Mouse (Mus musculus): ENCODE data around the gene Cpa5. TPM values are rescaled to one million over a fixed set of nuclear protein-coding genes. Genes with fewer than 3 reads are reported as not detected.
A peak's percentile ranks its signal among the peaks of the same experiment; 100 is the strongest.

Gene Cpa5
- 0.23 and 0.35 TPM in 2 replicates for polyA plus RNA-seq (2016; fragmentation: Nextera tagmentation; extraction: Ambion mirVana)

DNA sequence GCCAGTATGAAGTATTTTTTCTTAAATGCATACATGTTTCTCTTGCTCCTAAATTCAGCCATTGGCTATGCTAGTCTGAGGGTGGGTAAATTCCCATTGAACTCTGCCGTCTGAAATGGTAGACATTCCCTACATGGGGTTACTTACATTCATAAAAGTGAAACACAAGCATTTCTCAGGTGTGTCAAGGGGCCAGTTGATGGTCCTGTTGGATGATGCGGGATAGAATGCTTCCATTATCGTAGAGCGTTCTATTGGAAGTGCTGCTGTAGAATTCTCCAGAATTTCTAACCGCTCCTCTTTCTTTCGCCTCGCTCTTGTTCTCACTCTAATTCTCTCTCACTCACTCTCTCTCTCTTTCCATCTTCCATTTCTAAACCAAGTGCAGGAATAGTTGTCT, at the start of gene Cpa5:
Gene Cpa5, plus strand, starts transcription at position 301 of the 400 bp plus-strand sequence.
- Histone ChIP-seq H3K36me3 (no peaks in the 10 kb centered on the region), H3K27ac (peak within 1 kb of the TSS; percentile 83), H3K9me3 (replicated peaks) (no peaks in the 10 kb centered on the region), H3K4me3 (no peak within 1 kb of the TSS), H3K27me3 (ENCODE audit: low read depth, poor library complexity, severe bottlenecking) (no peaks in the 10 kb centered on the region), H3K4me1 (peaks cover 51% of the 10 kb centered on the region)
- WGBS = 96% methylated on average over 7 of the region's 7 CpGs
- no peak for DNase-seq (ENCODE audit: low spot score)

DNA sequence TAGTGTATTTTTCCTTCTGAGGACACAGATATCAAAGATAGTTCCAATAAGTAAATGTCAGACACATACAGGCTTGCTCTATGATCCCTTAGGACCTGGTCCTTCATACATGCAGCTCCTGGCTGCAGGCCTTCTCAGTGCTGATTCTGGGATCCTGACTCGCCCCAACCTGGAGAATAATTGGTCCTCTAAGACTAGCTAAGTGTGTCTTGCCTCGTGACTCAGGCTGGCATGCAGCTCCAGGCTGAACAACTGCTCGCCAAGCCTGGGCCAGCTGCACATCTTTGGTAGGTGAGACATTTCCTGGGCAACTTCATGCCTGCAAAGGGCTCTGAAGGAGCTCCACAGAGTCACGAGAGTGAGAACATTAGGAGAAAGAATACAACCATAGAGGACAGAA, 48.7 kb upstream of the Cpa5 start:
- whole genome bisulfite sequencing = 89% methylated on average over 4 of the region's 4 CpGs
- Histone ChIP-seq H3K36me3 (peaks cover 81% of the 10 kb centered on the region), H3K27me3 (ENCODE audit: low read depth, poor library complexity, severe bottlenecking) (no peaks in the 10 kb centered on the region), H3K4me3 (no peak overlapping the region), H3K9me3 (replicated peaks) (no peaks in the 10 kb centered on the region), H3K27ac (no peak overlapping the region), H3K4me1 (no peaks in the 10 kb centered on the region)
- no peak for DNase-seq (ENCODE audit: low spot score)

DNA sequence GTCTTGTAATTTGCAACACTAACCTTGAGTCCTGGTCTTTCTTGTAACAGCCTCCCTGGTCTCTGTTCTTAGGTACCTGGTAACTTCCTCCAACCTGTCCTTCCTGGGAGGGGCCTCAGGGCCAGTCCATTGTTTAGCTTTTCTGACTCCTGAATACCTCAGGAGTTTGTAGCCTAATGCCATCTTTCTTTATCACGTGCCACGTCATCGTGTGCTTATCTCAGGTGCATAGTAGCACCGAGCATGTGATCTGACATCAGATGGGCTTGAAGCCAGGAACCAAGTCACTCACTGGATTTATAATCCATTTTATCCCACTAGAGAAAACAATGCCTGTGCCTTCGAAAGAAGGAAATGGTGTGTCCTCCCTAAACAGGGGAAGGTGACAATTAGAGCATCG, 47.2 kb upstream of the Cpa5 start:
- Histone ChIP-seq H3K4me1 (0 out of 2 replicates have a peak, but pooled peaks cover 3% of the 10 kb centered on the region), H3K36me3 (peaks cover 66% of the 10 kb centered on the region), H3K9me3 (replicated peaks) (no peaks in the 10 kb centered on the region), H3K4me3 (no peak overlapping the region), H3K27me3 (ENCODE audit: low read depth, poor library complexity, severe bottlenecking) (no peaks in the 10 kb centered on the region), H3K27ac (no peak overlapping the region)
- DNase-seq (ENCODE audit: low spot score) = no peak
- WGBS = 89% methylated on average over 6 of the region's 6 CpGs

DNA sequence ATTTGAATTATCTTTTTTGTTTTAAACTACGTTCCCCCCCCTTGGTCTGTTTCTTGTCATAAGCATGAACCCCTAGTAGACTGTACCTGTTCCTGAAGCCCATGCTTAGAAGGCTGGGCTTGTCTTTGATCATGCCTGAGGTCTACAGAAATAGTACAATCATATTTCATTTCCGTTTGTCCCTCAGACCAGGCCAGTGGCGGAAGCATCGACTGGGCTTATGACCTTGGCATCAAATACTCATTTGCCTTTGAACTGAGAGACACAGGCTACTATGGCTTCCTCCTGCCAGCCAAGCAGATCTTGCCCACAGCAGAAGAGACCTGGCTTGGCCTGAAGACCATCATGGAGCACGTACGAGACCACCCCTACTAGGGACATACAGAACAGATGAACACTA, 46.8 kb upstream of the Cpa5 start:
- no peak for DNase-seq (ENCODE audit: low spot score)
- Histone ChIP-seq H3K36me3 (peaks cover 61% of the 10 kb centered on the region), H3K9me3 (replicated peaks) (no peaks in the 10 kb centered on the region), H3K4me3 (no peak overlapping the region), H3K27me3 (ENCODE audit: low read depth, poor library complexity, severe bottlenecking) (no peaks in the 10 kb centered on the region), H3K27ac (no peak overlapping the region), H3K4me1 (0 out of 2 replicates have a peak, but pooled peaks cover 3% of the 10 kb centered on the region)
- 95% methylated on average over 6 of the region's 6 CpGs for WGBS

DNA sequence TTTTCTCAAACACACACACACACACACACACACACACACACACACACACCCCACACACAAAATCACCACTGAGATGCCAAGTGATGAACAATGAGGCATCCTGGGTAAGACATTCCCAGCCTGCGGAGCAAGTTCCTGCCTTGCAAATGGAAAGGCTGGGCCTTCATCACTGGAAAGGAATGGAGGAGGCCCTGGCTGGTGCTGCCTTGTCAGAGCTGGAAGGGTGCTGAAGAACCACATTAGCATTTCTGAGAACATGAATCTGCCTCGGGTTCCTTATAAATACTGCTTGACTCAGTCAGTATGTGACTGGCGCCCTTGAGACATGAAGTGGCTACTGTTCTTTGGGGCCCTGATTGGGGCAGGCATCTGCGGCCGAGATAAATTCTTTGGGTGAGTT, 42.7 kb upstream of the Cpa5 start, which contains the start of gene Cpa4:
Gene Cpa4, plus strand, starts transcription at position 301 of the 400 bp plus-strand sequence.
- Histone ChIP-seq H3K9me3 (replicated peaks) (no peaks in the 10 kb centered on the region), H3K36me3 (peaks cover 23% of the 10 kb centered on the region), H3K27ac (peak within 1 kb of the TSS; percentile 46; the same call in 1 of the 2 replicates), H3K4me1 (peaks cover 10% of the 10 kb centered on the region), H3K27me3 (ENCODE audit: low read depth, poor library complexity, severe bottlenecking) (no peaks in the 10 kb centered on the region), H3K4me3 (no peak within 1 kb of the TSS)
- 86% methylated on average over 5 of the region's 5 CpGs for WGBS
- DNase-seq (ENCODE audit: low spot score) = no peak

DNA sequence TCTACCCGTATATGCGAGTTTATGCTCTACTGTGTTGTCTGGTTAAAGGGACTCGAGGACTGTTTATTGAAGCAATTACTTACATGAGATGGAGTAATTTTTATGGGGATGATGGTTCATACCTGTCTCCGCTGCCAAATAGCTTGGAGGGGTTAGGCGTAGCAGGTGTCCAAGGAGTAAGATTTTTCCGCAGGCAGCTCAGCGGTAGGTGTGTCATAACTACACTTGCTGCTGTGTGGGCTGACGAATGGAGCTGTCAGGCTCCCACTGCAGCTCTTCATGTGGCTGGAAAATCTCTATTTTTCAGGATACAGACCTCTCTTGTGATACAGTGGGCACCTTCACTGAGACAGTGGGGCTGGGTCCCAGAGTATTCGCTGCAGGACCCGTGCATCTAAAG, 41.5 kb upstream of the Cpa5 start:
- WGBS = 91% methylated on average over 10 of the region's 10 CpGs
- H3K4me3 ChIP-seq = no peak overlapping the region
- H3K9me3 ChIP-seq (replicated peaks) = no peaks in the 10 kb centered on the region
- peak overlapping the region; percentile 46; the same call in 1 of the 2 replicates for H3K27ac ChIP-seq
- H3K27me3 ChIP-seq (ENCODE audit: low read depth, poor library complexity, severe bottlenecking) = no peaks in the 10 kb centered on the region
- peaks cover 11% of the 10 kb centered on the region for H3K36me3 ChIP-seq
- DNase-seq (ENCODE audit: low spot score) = no peak
- peaks cover 17% of the 10 kb centered on the region for H3K4me1 ChIP-seq

DNA sequence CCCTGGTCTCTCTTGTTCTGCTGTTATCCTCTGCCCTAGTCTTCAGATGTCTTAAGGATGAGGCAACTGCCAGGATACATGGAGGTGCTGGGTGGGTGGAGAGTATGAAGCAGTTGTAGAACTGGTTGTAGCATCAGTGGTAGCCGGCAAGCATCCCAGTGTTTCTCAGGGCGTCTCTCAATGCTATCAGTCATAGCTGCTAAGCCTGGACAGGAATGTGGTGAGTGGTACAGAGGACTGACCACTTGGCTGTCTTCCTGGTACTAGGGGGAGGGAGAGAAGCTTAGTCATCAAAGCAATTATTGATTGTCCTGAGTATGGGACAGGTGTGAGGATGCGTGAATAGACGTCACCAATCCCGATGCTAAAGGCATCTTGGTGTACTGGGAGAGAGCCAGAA, 40.8 kb upstream of the Cpa5 start:
- H3K4me1 ChIP-seq = peaks cover 22% of the 10 kb centered on the region
- H3K9me3 ChIP-seq (replicated peaks) = no peaks in the 10 kb centered on the region
- peaks cover 4% of the 10 kb centered on the region for H3K36me3 ChIP-seq
- H3K27me3 ChIP-seq (ENCODE audit: low read depth, poor library complexity, severe bottlenecking) = no peaks in the 10 kb centered on the region
- H3K27ac ChIP-seq = peak overlapping the region; percentile 28; the same call in 1 of the 2 replicates
- 92% methylated on average over 5 of the region's 5 CpGs for WGBS
- no peak for DNase-seq (ENCODE audit: low spot score)
- H3K4me3 ChIP-seq = no peak overlapping the region

DNA sequence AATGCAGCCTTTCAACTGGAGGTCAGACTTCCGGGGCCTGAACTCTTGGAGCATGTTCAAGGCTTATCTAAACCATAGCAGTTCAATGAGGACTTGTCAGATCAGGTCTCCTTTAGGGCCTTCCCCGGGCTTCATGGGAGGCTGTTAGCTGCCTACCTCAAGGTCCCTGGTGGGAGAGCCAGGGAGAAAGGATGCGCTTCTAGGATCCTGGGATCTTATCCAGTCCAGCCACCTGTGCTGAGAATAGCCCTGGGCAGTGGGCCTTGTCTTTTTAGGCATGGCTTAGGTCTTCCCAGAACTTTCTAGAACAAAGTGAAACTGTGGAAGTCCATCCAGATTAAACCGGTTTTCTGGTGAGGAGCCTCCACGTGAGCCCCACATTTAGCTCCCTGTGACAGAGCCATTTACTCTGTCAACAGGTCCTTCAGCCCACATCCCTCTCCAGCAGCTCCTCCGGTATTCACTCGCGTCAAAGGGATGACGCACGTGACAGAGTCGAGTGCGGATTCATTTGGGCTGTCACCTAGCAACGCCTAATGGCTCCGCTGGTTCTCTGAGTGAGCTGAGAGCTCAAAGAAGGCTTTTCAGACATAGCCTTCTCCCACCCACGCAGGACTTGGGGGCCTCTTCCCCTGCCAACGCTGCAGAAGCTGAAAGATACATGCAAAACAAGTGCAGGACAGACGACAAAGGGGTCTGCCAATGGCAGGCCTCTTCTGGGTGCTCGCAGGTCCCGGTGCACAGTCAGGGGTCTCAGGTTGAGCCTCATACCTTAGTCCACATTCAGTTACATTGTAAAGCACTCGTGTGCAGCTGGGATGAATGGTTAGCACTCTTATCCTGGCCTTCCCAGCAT, 38.1 kb upstream of the Cpa5 start:
- DNase-seq (ENCODE audit: low spot score) = no peak
- Histone ChIP-seq H3K4me1 (peaks cover 41% of the 10 kb centered on the region), H3K36me3 (no peaks in the 10 kb centered on the region), H3K27ac (peak overlapping the region; percentile 79), H3K9me3 (replicated peaks) (no peaks in the 10 kb centered on the region), H3K4me3 (no peak overlapping the region), H3K27me3 (ENCODE audit: low read depth, poor library complexity, severe bottlenecking) (no peaks in the 10 kb centered on the region)
- 78% methylated on average over 20 of the region's 20 CpGs for WGBS

DNA sequence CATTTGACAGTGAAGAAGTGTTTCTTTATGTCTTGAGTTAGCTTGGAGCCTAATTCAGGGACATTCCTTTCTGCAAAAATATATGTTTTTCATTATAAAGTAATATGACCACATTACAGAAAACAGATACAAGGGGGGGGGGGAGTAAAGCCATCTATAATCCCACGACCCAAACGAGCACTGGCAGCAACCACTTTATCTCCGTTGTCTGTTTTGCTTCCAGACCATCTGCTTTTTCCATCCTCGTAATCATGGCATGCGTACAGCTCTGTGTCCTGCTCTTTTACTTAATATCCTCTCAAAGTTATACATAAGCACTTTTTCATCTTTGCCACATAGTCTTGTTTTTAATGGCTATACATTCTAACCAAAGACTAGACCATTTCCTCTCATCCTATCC, 37.4 kb upstream of the Cpa5 start:
- no peak for DNase-seq (ENCODE audit: low spot score)
- WGBS = 58% methylated on average over 5 of the region's 5 CpGs
- peak overlapping the region; percentile 79 for H3K27ac ChIP-seq

DNA sequence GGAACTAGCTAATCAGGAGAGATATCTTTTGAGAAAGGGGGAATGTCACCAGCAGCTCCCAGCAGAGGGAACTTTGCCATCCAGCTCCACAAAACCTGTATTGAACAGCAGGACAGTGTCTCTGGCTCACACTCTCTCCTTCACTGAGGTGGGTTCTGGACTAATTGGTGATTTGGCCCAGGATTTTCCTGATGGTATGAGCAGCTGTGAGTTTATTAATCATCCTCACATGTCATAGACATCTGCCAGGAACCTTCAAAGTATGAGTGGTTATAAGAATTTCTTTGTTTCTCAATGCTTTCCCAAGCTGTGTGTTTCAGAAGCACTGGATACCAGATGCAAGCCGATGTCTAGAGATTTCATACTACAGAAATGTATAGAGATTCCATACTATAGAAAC, 35.9 kb upstream of the Cpa5 start:
- peaks cover 41% of the 10 kb centered on the region for H3K4me1 ChIP-seq
- H3K36me3 ChIP-seq = no peaks in the 10 kb centered on the region
- 96% methylated on average over 1 of the region's 1 CpGs for WGBS
- no peak for DNase-seq (ENCODE audit: low spot score)
- no peaks in the 10 kb centered on the region for H3K9me3 ChIP-seq (replicated peaks)
- no peak overlapping the region for H3K4me3 ChIP-seq
- H3K27me3 ChIP-seq (ENCODE audit: low read depth, poor library complexity, severe bottlenecking) = no peaks in the 10 kb centered on the region
- H3K27ac ChIP-seq = peak overlapping the region; percentile 79

More for the DNA sequence above, 37.4 kb upstream of the Cpa5 start:
- no peak overlapping the region for H3K4me3 ChIP-seq
- H3K27me3 ChIP-seq (ENCODE audit: low read depth, poor library complexity, severe bottlenecking) = no peaks in the 10 kb centered on the region
- H3K9me3 ChIP-seq (replicated peaks) = no peaks in the 10 kb centered on the region
- no peaks in the 10 kb centered on the region for H3K36me3 ChIP-seq
- H3K4me1 ChIP-seq = peaks cover 38% of the 10 kb centered on the region

DNA sequence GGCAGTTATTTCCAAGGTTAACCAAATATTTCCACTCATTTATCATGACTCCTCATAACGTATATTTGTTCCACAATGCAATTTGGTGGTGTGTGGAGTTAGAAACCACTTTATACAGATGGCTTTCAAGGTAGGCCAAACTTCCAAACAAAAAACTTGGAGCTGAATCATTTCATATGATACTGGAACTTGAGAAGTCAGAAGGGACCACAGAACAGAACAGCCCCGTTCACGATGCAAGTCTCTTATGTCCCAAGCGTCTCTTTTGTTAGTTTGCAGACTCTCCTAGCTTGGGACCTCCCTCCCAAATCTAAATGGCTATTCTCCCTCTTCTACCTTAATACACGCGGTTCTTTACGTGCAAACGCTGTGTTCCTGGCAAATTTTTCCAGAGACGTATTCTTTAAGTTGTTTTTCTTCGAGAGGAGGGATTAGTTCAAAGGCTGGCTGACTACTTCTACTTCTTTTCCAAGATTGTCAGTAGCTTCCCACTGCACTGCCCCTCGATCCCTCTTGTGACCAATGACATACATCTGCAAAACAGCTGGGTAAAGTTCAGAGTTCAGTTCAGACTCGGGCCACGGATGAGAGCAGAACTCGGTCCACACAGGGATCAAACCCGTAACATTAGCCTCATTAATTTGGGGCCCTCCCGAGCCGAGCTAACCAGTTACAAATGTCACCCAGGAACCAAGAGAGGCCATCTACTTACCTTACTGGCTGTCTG, 34.2 kb upstream of the Cpa5 start:
- H3K4me3 ChIP-seq = no peak overlapping the region
- 51% methylated on average over 17 of the region's 17 CpGs for WGBS
- no peaks in the 10 kb centered on the region for H3K27me3 ChIP-seq (ENCODE audit: low read depth, poor library complexity, severe bottlenecking)
- peaks cover 58% of the 10 kb centered on the region for H3K4me1 ChIP-seq
- no peaks in the 10 kb centered on the region for H3K36me3 ChIP-seq
- peak overlapping the region; percentile 82 for H3K27ac ChIP-seq
- peak; percentile 55 for DNase-seq (ENCODE audit: low spot score)
- H3K9me3 ChIP-seq (replicated peaks) = no peaks in the 10 kb centered on the region

DNA sequence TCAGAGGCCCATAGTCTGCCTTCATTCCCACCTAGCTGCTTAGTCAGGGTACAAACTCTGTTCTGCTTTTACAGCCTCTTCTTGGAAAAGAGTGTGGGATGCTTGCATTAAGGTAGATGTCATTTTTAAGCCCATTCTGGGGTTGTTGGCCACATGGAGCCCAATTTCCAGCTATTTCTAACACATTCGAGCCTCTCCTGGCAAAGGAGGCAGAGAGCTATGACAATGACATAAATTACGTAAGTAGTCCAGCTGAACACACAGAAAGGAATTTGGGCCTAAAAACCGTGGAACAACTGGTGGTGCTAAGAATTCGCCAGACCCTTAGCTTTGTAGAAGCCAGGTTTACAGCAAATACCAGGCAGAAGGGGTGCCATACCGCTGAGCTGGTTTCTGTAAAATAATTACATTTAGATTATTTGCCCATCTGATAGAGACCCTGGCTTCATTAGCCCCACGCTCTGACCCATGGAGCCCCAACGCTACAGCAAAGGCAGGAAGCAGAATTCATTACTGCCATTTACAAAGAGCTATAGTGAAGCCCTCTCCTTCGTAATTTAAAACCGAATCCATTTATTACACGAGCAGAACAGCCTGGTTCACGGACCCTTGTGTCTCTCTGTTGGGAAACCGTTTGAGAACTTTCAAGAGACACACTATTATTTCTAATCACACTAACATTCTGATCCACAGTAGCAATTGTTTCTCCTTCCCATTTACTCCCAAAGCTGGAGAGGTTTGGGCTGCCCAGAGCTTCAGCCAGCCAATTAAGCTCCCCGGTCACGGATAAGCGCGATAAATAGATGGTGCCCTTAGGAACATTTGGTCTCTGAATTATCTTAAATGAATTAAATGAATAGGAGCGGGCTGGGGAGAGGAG, 30.6 kb upstream of the Cpa5 start:
- DNase-seq (ENCODE audit: low spot score) = no peak

More for the DNA sequence above, 30.6 kb upstream of the Cpa5 start:
- Histone ChIP-seq H3K27ac (peak overlapping the region; percentile 83), H3K4me1 (peaks cover 47% of the 10 kb centered on the region), H3K27me3 (ENCODE audit: low read depth, poor library complexity, severe bottlenecking) (no peaks in the 10 kb centered on the region), H3K4me3 (no peak overlapping the region), H3K9me3 (replicated peaks) (no peaks in the 10 kb centered on the region), H3K36me3 (no peaks in the 10 kb centered on the region)
- WGBS = 65% methylated on average over 17 of the region's 17 CpGs

Data from limb, embryonic 10.5 days (tissue).